Mouse (Mus musculus): ENCODE data around the gene Slc25a33. TPM values are rescaled to one million over a fixed set of nuclear protein-coding genes. Genes with fewer than 3 reads are reported as not detected.
"Not testable (repeated sequence)": the region's sequence is repeated elsewhere in the genome, so short reads cannot be mapped to it uniquely, and the experiment has no call there.

The Slc25a33 gene
- polyA plus RNA-seq, 1 experiment from 2014 or later, result 21.8 TPM

DNA sequence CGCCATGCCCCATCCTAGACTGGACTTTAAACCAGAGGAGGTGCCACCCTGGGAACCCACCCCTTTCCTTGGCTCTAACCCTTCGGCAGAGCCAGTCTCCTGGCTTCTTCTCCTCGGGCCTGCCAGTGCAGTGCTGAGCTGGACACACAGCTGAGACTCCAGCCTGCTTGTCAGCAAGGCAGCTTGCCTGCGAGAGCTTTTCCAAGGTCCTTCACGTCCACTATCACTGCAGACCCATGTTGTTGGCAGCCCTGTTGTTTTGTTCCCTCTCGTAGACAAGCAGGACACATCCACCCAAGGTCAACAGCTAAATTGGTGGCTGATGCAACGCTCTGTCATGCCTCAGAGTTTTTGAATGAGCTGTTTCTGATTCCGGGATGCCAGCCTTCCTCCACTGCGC, 3.0 kb upstream of the Slc25a33 start:
- H3K9ac ChIP-seq (replicated peaks), result no peak overlapping the region

DNA sequence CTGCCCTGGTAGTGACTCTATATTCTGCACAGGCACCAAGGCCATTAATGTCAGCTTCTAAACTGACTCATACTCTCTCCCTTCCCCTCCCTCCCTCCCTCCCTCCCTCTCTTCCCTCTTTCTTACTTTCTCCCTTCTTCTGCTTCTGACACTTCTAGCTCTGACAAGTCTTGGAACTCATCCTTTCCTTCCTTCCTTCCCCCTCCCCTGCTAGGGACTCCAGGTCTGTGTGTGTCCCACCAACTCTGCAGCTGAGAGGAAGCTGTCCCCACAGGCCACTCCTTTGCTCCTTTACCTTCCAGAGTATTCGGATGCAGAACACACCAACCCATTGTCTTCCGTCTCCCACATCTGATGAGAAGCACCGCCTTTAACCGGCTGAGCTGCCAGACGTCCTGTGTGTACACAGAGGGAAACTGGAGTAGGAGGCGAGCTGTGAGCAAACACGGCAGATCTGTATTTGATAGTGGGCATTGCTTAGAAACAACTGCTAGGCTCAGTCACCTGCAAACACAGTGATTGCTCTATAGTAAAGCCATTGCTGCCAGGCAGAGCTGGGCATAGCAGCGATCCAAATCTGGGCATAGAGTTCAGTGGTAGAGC, 1.8 kb upstream of the Slc25a33 start:
- ATAC-seq (replicated peaks), result no peak
- Histone ChIP-seq H3K4me3 (no peak overlapping the region), H3K4me2 (replicated peaks) (no peak overlapping the region), H3K27me3 (peaks cover 17% of the 10 kb centered on the region), H3K27ac (replicated peaks) (no peak overlapping the region), H3K4me1 (peaks cover 15% of the 10 kb centered on the region), H3K9me3 (no peaks in the 10 kb centered on the region), H3K9ac (replicated peaks) (no peak overlapping the region), H3K36me3 (no peaks in the 10 kb centered on the region)
- 32% methylated on average over 8 of the region's 8 CpGs for WGBS

More for the DNA sequence above, 3.0 kb upstream of the Slc25a33 start:
- no peak overlapping the region for H3K27ac ChIP-seq (replicated peaks)
- H3K36me3 ChIP-seq, result no peaks in the 10 kb centered on the region
- peaks cover 17% of the 10 kb centered on the region for H3K27me3 ChIP-seq
- no peaks in the 10 kb centered on the region for H3K9me3 ChIP-seq
- H3K4me2 ChIP-seq (replicated peaks), result no peak overlapping the region
- H3K4me1 ChIP-seq, result peaks cover 14% of the 10 kb centered on the region
- no peak overlapping the region for H3K4me3 ChIP-seq
- WGBS, result 87% methylated on average over 9 of the region's 9 CpGs
- ATAC-seq (replicated peaks), result no peak

DNA sequence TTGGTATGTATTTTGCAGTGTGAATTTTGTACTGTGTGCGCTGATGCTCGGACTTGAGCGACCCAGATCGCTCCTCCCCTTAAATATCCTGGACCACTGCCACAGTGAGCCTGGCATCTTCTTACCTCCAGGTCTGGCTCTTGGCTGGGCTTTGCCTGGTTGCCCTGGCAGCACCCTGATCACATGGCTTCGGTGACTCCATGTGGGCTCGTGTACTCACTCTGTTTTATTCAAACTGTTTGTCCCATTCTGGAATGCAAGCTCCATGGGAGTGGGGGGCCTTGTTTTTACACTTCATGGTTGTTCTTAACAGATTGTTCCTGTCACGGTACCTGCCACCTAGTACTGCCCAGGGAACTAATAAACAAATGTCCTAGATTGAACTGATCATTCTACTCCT, 1.3 kb upstream of the Slc25a33 start:
- peaks cover 20% of the 10 kb centered on the region for H3K27me3 ChIP-seq
- H3K9me3 ChIP-seq, result no peaks in the 10 kb centered on the region
- no peak overlapping the region for H3K27ac ChIP-seq (replicated peaks)
- no peak overlapping the region for H3K9ac ChIP-seq (replicated peaks)
- H3K4me3 ChIP-seq, result no peak overlapping the region
- 65% methylated on average over 7 of the region's 7 CpGs for WGBS
- no peak for ATAC-seq (replicated peaks)
- H3K4me2 ChIP-seq (replicated peaks), result no peak overlapping the region
- H3K4me1 ChIP-seq, result peaks cover 15% of the 10 kb centered on the region
- H3K36me3 ChIP-seq, result no peaks in the 10 kb centered on the region

DNA sequence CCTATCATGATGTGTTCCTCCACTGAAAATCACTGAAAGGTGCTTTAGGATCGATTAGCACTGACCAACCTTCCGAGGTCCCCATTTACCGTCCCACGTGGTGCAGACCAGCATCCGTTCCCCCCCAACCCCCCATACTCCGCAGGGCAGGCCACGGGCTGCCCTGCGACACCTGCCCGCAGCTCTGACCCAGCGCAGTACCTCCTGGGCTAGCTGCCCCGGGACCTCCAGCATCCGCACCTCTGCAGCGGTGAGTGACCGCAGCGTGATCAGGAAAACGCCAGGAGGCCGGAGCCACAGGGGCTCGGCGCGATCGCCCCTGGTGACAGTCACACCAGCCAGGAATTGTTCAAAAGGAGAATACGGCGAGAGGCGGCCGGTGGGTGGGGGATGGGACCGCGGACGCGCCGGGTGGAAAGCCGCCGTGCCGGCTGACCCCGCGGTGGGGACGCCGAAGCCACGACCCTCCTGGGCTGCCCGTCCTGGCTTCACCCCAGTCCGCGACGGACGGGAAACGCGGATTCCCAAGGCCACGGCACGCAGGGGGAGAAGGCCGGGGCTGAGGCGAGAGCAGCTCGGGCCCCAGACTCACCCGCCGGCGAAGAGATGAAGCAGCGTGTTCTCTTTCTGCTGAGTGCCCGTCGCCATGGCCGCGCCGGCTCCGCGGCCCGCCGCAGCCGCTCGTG, 526 bp downstream of the Slc25a33 start:
- Histone ChIP-seq H3K27ac (replicated peaks) (peak overlapping the region; percentile 76), H3K27me3 (peaks cover 20% of the 10 kb centered on the region), H3K4me1 (peaks cover 15% of the 10 kb centered on the region), H3K9ac (replicated peaks) (peak overlapping the region; percentile 79), H3K4me3 (peak overlapping the region; percentile 81), H3K9me3 (no peaks in the 10 kb centered on the region), H3K4me2 (replicated peaks) (peak overlapping the region; percentile 95), H3K36me3 (no peaks in the 10 kb centered on the region)
- under 1% methylated on average over 63 of the region's 65 CpGs for WGBS
- ATAC-seq (replicated peaks), result peak; percentile 81

DNA sequence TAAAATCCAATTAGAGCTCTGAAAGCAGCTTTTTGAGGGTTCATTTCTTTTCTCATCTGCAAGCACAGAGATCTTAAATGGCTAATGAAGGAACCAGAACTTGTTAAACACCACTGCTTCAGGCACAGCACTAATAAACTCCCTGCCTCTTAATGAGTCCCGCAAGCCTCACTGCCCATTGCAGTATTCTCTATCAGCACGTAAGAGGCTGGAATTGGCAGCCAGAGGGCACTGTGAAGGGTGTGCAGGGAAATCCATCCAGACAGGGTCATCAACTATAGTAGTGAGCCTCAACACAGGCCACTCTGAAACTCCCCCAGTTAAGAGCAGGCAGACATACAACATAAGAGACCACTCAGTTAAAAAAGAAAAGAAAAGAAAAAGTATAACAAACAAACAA, 1.7 kb downstream of the Slc25a33 start:
- no peak for ATAC-seq (replicated peaks)
- WGBS, result 8% methylated on average over 2 of the region's 2 CpGs
- Histone ChIP-seq H3K27me3 (peaks cover 14% of the 10 kb centered on the region; the same call in 1 of the 2 replicates), H3K27ac (replicated peaks) (no peak overlapping the region), H3K4me1 (peaks cover 15% of the 10 kb centered on the region), H3K4me3 (peak overlapping the region; percentile 81; the same call in 1 of the 2 replicates), H3K9ac (replicated peaks) (no peak overlapping the region), H3K9me3 (no peaks in the 10 kb centered on the region), H3K4me2 (replicated peaks) (peak overlapping the region; percentile 19; the same call in 1 of the 2 replicates), H3K36me3 (no peaks in the 10 kb centered on the region)

DNA sequence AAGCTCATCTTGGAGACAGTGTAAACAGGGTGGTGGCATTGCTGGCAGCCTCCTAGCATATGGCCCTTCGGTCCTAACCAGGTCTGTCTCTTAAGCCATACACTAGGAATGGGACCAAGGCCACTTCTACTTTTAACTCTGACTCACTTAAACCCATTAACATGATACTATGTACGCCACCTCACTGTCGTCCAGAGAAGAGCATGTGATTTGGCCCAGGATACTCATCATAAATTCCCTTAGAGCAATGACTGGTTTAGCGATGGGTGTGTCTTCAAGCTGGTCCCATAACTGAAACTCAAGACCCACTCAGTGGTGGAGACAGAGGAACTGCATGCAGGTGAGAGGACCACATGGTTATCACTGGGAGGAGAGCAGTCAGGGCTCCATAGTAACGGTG, 8.9 kb downstream of the Slc25a33 start:
- Histone ChIP-seq H3K27me3 (no peaks in the 10 kb centered on the region), H3K27ac (replicated peaks) (no peak overlapping the region), H3K9me3 (no peaks in the 10 kb centered on the region), H3K4me1 (no peaks in the 10 kb centered on the region), H3K4me3 (no peak overlapping the region), H3K9ac (replicated peaks) (no peak overlapping the region), H3K36me3 (no peaks in the 10 kb centered on the region), H3K4me2 (replicated peaks) (no peak overlapping the region)
- 92% methylated on average over 5 of the region's 5 CpGs for WGBS
- no peak for ATAC-seq (replicated peaks)

DNA sequence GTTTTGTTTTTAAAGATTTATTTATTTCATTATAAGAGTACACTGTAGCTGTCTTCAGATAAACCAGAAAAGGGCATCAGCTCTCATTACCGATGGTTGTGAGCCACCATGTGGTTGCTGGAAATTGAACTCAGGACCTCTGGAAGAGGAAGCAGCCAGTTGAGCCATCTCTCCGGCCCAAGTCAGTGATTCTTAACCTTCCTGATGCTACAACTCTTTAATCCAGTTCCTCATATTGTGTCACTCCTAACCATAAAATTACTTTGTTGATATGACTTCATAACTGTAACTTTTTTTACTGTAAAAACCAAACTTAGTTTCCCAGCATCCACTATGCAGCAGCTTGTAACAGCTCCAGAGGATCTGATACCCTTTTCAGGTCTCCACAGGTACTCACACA, 10.7 kb downstream of the Slc25a33 start:
- Histone ChIP-seq H3K36me3 (no peaks in the 10 kb centered on the region), H3K4me1 (no peaks in the 10 kb centered on the region), H3K27me3 (no peaks in the 10 kb centered on the region), H3K27ac (replicated peaks) (no peak overlapping the region), H3K9me3 (no peaks in the 10 kb centered on the region), H3K9ac (replicated peaks) (no peak overlapping the region), H3K4me3 (no peak overlapping the region), H3K4me2 (replicated peaks) (no peak overlapping the region)
- no peak for ATAC-seq (replicated peaks)
- WGBS, result 90% methylated on average over 2 of the region's 2 CpGs

DNA sequence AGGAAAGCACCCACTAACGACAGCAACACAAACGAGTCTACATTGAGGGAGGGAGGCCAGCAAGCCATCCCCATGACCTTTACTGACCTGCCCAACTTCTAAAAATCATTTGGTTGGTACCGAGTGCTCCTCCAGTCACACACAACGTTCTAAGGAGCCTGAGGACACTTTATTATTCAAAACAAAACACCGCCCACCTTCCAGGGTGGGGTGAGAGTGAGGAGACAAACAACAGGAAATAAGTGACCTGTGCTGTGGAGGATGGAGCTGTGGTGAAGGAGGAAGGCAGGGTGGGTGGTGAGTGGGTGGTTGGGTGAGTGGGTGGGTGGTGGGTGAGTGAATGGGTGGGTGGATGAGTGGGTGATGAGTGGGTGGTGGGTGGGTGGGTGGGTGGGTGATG, 14.6 kb downstream of the Slc25a33 start:
- Histone ChIP-seq H3K4me2 (replicated peaks) (no peak overlapping the region), H3K27me3 (no peaks in the 10 kb centered on the region), H3K9me3 (no peaks in the 10 kb centered on the region), H3K4me3 (no peak overlapping the region), H3K27ac (replicated peaks) (no peak overlapping the region), H3K36me3 (peaks cover 2% of the 10 kb centered on the region; the same call in 1 of the 2 replicates), H3K9ac (replicated peaks) (no peak overlapping the region), H3K4me1 (no peaks in the 10 kb centered on the region)
- WGBS, result 56% methylated on average over 5 of the region's 5 CpGs
- ATAC-seq (replicated peaks), result no peak

DNA sequence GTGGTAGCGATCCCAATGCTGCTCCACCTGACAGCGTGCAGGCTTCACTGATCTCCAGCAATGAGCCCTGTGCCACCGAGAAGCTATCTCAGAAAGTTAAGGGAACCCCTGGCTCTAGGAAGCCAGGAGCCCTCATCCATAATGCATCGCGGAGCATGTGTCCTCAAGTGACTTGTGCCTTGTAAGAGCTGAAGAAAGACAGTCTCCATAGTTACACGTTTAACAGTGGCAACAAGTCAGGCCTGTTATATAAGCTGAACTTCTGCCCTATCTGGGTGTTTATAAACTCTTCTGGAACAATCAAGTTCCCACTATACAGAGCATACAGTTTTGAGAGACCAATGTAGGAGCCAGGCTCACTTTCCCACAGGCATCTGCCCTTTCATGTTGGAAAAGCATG, 15.7 kb downstream of the Slc25a33 start:
- H3K27me3 ChIP-seq, result no peaks in the 10 kb centered on the region
- H3K9ac ChIP-seq (replicated peaks), result no peak overlapping the region
- no peak overlapping the region for H3K4me2 ChIP-seq (replicated peaks)
- H3K4me3 ChIP-seq, result no peak overlapping the region
- H3K27ac ChIP-seq (replicated peaks), result no peak overlapping the region
- H3K9me3 ChIP-seq, result no peaks in the 10 kb centered on the region
- peaks cover 2% of the 10 kb centered on the region; the same call in 1 of the 2 replicates for H3K36me3 ChIP-seq
- 89% methylated on average over 6 of the region's 6 CpGs for WGBS
- ATAC-seq (replicated peaks), result no peak
- H3K4me1 ChIP-seq, result no peaks in the 10 kb centered on the region

DNA sequence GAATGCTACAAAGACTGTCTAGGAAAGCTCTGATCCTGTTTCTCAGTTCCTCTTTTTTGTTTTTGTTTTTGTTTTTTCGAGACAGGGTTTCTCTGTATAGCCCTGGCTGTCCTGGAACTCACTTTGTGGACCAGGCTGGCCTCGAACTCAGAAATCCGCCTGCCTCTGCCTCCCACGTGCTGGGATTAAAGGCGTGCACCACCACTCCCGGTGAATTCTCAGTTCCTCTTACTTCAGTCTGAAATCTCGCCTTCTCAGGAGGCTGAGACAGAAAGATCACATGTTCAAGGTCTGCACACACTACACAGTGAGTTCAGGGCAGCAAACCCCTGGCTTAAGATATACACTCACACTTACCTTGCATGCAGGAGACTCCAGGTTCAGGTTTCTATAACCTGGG, 17.5 kb downstream of the Slc25a33 start:
- not testable (repeated sequence) for H3K4me1 ChIP-seq; H3K4me2 ChIP-seq (replicated peaks); H3K9ac ChIP-seq (replicated peaks)

DNA sequence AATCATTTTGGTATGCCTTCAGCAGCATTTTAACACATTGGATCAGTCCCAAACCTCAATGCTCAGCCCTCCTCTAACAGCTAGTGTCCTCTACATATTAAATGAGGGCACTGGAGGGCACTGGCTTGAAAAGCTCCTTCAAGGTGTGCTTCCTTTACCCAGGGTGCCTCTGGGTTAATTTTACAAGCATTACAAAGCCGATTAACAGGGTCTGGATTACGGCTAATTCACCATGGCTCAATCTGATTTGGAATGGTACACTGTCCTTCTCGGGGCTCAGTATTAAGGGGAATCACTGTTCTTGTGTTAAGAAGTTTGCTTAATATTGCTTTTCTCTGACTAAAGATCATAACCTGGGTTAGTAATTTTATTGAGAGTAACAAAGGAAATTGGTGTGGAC, 21.2 kb downstream of the Slc25a33 start:
- 75% methylated on average over 3 of the region's 3 CpGs for WGBS
- Histone ChIP-seq H3K4me2 (replicated peaks) (no peak overlapping the region), H3K4me3 (no peak overlapping the region), H3K4me1 (no peaks in the 10 kb centered on the region), H3K9me3 (no peaks in the 10 kb centered on the region), H3K27me3 (no peaks in the 10 kb centered on the region), H3K27ac (replicated peaks) (no peak overlapping the region), H3K9ac (replicated peaks) (no peak overlapping the region), H3K36me3 (peaks cover 2% of the 10 kb centered on the region; the same call in 1 of the 2 replicates)
- no peak for ATAC-seq (replicated peaks)

More for the DNA sequence above, 17.5 kb downstream of the Slc25a33 start:
- not testable (repeated sequence) for H3K36me3 ChIP-seq; H3K27me3 ChIP-seq; H3K4me3 ChIP-seq; ATAC-seq (replicated peaks); H3K9me3 ChIP-seq; H3K27ac ChIP-seq (replicated peaks)
- 88% methylated on average over 7 of the region's 7 CpGs for WGBS

DNA sequence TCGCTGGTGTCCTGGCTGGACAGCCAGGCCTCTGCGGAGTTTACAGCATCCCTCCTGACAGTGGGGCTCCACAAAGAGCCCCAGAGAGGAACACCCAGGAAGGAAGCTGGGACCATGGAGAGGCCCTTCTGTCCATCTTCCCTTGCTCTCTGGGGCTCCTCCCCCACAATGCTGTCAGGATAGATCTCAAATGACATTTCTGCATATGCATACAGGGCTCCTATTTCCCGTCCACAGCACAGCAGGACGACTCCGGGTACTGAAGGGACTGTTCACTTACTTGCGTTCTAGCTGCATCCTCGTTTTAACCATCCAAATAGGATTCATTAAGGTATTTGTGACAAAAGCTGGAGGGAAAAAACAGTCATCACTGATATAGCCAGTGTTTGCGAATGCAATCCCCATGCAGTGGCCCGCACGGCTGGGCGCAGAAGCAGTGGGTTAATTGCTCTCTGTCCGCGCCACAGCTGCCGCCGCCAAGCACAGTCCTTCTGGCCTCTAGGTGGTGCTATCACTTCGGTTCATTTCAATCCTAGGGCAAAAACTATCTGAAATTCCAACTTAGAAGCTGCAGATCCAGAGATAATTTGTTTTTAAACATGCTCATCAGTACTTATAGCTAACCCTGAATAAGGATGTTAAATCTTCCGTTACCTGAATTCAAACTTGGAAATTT, 21.8 kb downstream of the Slc25a33 start:
- Histone ChIP-seq H3K4me3 (no peak overlapping the region), H3K27ac (replicated peaks) (no peak overlapping the region), H3K27me3 (no peaks in the 10 kb centered on the region), H3K9ac (replicated peaks) (no peak overlapping the region), H3K9me3 (no peaks in the 10 kb centered on the region), H3K4me1 (no peaks in the 10 kb centered on the region), H3K4me2 (replicated peaks) (no peak overlapping the region), H3K36me3 (peaks cover 2% of the 10 kb centered on the region; the same call in 1 of the 2 replicates)
- WGBS, result 23% methylated on average over 17 of the region's 17 CpGs
- 0 out of 2 replicates have a peak, but pooled peaks have one; percentile 60 for ATAC-seq (replicated peaks)
